Mouse (Mus musculus): ENCODE measurements around the gene Wdr25. TPM values are rescaled to one million over a fixed set of nuclear protein-coding genes. Genes with fewer than 3 reads are reported as not detected.

Gene Wdr25
- polyA plus RNA-seq, 1 experiment: 3.5 TPM

DNA sequence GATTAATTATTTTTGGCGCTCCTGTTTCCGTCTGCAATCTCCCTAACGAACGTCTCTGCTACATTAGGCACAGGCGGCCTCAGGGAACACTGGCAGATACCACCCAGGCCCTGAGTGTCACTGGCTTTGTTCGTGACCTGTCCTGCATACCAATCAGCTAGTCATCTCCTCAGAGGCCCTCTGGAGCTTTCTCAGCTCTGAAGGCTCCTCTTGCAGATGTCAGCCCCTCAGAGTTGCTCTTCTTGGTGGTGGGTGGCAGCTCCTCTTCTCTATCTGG is 89.2 kb downstream of the Wdr25 start:
- TF ChIP-seq CTCF (IDR thresholded peaks at IDR 0.05; ENCODE audit: control insufficient read depth, insufficient read depth, low read length): no peak
- no peak for TF ChIP-seq POLR2A (IDR thresholded peaks at IDR 0.05; ENCODE audit: borderline replicate concordance, control insufficient read depth, low read depth, low read length)
- 82% methylated on average over 6 of the region's 6 CpGs for WGBS
- Histone ChIP-seq H3K27ac (ENCODE audit: control insufficient read depth, insufficient read depth, low read depth, low read length, poor library complexity) (no peak overlapping the region), H3K4me3 (replicated peaks; ENCODE audit: control insufficient read depth, low read depth, low read length) (no peak overlapping the region), H3K4me1 (ENCODE audit: control insufficient read depth, insufficient read depth, low read length) (no peaks in the 10 kb centered on the region)

DNA sequence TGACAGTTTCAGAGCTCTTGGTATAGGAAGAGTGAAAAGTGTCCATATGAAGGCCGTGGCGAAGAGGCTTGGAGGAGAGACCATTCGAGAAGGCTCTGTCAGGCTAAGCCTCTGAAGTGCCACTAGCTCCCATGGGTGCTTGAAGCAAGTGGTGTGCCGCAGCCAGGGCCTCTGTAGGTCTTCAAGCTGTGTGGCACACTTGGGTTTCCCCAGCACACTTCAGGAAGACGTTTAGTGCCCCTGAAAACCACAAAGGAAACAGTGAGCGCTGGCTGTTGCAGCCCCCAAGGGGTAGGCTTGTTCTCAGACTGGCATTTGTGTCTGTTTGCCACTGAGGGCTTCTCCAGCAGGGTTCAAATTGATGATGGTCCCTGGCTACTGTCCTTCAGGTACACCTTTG is 90.1 kb downstream of the Wdr25 start:
- H3K27ac ChIP-seq (ENCODE audit: control insufficient read depth, insufficient read depth, low read depth, low read length, poor library complexity): no peak overlapping the region
- TF ChIP-seq CTCF (IDR thresholded peaks at IDR 0.05; ENCODE audit: control insufficient read depth, insufficient read depth, low read length) (no peak), POLR2A (IDR thresholded peaks at IDR 0.05; ENCODE audit: borderline replicate concordance, control insufficient read depth, low read depth, low read length) (no peak)
- 9% methylated on average over 6 of the region's 6 CpGs for WGBS
- no peaks in the 10 kb centered on the region for H3K4me1 ChIP-seq (ENCODE audit: control insufficient read depth, insufficient read depth, low read length)
- no peak overlapping the region for H3K4me3 ChIP-seq (replicated peaks; ENCODE audit: control insufficient read depth, low read depth, low read length)

DNA sequence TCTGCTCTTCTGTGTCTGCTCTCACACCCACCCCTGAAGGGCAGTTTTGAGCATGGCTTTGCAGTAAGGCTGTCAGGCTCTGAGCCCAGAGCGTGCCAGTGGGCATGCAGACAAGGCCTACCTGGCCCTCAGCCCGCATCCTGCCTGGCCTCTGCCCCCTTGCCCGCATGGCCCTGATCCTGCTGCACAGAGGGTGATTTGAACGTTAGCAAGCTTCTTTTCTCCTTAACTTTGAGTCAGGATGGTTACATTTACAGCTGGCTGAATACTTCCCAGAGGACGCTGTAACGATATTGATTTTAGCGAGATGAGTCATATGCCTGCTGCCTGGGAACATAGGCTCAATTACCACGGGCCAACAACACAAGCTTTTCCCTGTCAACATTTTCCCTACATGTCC is 91.0 kb downstream of the Wdr25 start:
- H3K4me1 ChIP-seq (ENCODE audit: control insufficient read depth, insufficient read depth, low read length): no peaks in the 10 kb centered on the region
- 89% methylated on average over 8 of the region's 8 CpGs for WGBS
- TF ChIP-seq CTCF (IDR thresholded peaks at IDR 0.05; ENCODE audit: control insufficient read depth, insufficient read depth, low read length): no peak
- TF ChIP-seq POLR2A (IDR thresholded peaks at IDR 0.05; ENCODE audit: borderline replicate concordance, control insufficient read depth, low read depth, low read length): no peak
- H3K4me3 ChIP-seq (replicated peaks; ENCODE audit: control insufficient read depth, low read depth, low read length): no peak overlapping the region
- H3K27ac ChIP-seq (ENCODE audit: control insufficient read depth, insufficient read depth, low read depth, low read length, poor library complexity): no peak overlapping the region

DNA sequence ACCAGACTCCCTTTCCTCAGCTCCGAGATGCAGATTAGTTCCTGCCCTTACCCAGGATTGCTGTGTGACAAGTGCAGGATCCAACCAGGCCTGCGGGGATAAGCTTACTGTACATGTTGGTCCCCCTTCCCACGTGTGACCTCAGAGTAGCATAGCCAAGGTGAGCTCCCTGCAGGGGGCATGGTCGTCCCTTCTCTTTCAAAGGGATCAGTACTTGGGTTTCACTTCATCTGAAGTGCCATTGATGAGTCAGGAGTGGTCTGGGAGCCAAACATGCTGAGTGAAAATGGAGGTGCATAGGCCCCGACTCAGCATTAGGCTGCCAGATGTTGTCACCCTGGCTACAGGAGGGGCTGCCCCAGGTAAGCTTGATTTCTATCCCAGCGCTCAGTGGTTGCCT is 91.6 kb downstream of the Wdr25 start:
- WGBS: 80% methylated on average over 6 of the region's 6 CpGs
- Histone ChIP-seq H3K27ac (ENCODE audit: control insufficient read depth, insufficient read depth, low read depth, low read length, poor library complexity) (no peak overlapping the region), H3K4me3 (replicated peaks; ENCODE audit: control insufficient read depth, low read depth, low read length) (no peak overlapping the region), H3K4me1 (ENCODE audit: control insufficient read depth, insufficient read depth, low read length) (no peaks in the 10 kb centered on the region)
- no peak for TF ChIP-seq CTCF (IDR thresholded peaks at IDR 0.05; ENCODE audit: control insufficient read depth, insufficient read depth, low read length)
- no peak for TF ChIP-seq POLR2A (IDR thresholded peaks at IDR 0.05; ENCODE audit: borderline replicate concordance, control insufficient read depth, low read depth, low read length)

DNA sequence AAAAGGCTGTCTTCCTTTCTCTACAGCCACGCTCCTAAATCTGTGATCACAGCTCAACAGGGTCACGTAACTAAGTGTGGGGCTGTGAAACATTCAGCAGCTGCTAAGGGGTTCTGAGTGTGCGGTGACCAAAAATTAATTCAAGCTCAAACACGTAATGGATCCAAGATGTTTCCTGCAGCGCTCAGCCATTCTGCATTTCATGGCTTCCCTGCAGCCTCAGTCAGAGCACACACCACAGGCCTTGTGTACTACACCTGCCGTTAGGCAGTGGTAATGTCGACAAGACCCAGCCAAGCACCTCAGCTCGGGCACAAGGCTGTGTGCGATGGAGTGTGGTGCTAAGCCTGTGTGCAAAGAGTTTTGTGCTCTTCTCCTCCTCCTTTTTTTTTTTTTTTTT is 94.0 kb downstream of the Wdr25 start:
- H3K4me3 ChIP-seq (replicated peaks; ENCODE audit: control insufficient read depth, low read depth, low read length): no peak overlapping the region
- no peak overlapping the region for H3K27ac ChIP-seq (ENCODE audit: control insufficient read depth, insufficient read depth, low read depth, low read length, poor library complexity)
- WGBS: 89% methylated on average over 9 of the region's 9 CpGs
- no peaks in the 10 kb centered on the region for H3K4me1 ChIP-seq (ENCODE audit: control insufficient read depth, insufficient read depth, low read length)
- TF ChIP-seq CTCF (IDR thresholded peaks at IDR 0.05; ENCODE audit: control insufficient read depth, insufficient read depth, low read length) (no peak), POLR2A (IDR thresholded peaks at IDR 0.05; ENCODE audit: borderline replicate concordance, control insufficient read depth, low read depth, low read length) (no peak)

DNA sequence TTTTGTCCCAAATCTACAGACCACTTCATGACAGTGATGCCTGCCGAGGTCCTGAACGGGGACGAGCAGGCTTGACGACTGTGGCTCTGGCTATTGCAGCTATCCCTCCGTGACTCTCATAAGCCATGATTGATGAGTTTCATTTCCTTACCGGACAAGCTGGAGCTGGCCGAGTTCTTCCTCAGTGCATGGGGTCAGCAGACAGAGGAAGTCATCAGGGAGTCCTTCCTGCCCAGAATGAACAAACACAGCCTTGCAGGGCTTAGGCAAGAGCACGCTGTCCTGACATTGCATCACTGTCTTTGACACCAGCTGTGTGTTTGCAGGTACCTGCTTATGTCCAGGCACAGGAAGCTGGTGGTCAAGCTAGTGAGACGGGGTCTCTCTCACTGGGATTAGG is 97.0 kb downstream of the Wdr25 start:
- H3K4me3 ChIP-seq (replicated peaks; ENCODE audit: control insufficient read depth, low read depth, low read length): no peak overlapping the region
- no peaks in the 10 kb centered on the region for H3K4me1 ChIP-seq (ENCODE audit: control insufficient read depth, insufficient read depth, low read length)
- TF ChIP-seq CTCF (IDR thresholded peaks at IDR 0.05; ENCODE audit: control insufficient read depth, insufficient read depth, low read length) (no peak), POLR2A (IDR thresholded peaks at IDR 0.05; ENCODE audit: borderline replicate concordance, control insufficient read depth, low read depth, low read length) (no peak)
- H3K27ac ChIP-seq (ENCODE audit: control insufficient read depth, insufficient read depth, low read depth, low read length, poor library complexity): no peak overlapping the region
- WGBS: 21% methylated on average over 9 of the region's 9 CpGs

DNA sequence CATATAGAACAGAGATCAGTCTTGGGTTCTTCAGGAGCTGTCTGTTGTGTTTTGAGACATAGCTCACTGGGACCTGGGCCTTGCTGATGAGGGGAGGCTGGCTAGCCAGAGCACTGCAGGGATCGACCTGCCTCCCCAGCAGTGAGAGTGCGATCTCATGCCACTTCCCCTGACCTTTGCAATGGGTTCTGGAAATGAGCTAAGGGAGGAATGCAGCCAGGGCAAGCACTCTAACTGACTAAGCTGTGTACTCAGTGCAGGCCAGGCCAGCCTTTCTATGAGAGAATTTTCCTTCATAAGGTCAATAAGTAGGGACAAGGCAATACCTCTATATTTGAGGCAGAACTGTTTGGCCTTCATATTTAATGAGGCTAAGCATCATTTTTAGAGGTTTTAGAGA is 99.6 kb downstream of the Wdr25 start:
- TF ChIP-seq POLR2A (IDR thresholded peaks at IDR 0.05; ENCODE audit: borderline replicate concordance, control insufficient read depth, low read depth, low read length) (no peak), CTCF (IDR thresholded peaks at IDR 0.05; ENCODE audit: control insufficient read depth, insufficient read depth, low read length) (no peak)
- H3K27ac ChIP-seq (ENCODE audit: control insufficient read depth, insufficient read depth, low read depth, low read length, poor library complexity): no peak overlapping the region
- H3K4me1 ChIP-seq (ENCODE audit: control insufficient read depth, insufficient read depth, low read length): no peaks in the 10 kb centered on the region
- WGBS: 70% methylated on average over 2 of the region's 2 CpGs
- no peak overlapping the region for H3K4me3 ChIP-seq (replicated peaks; ENCODE audit: control insufficient read depth, low read depth, low read length)

DNA sequence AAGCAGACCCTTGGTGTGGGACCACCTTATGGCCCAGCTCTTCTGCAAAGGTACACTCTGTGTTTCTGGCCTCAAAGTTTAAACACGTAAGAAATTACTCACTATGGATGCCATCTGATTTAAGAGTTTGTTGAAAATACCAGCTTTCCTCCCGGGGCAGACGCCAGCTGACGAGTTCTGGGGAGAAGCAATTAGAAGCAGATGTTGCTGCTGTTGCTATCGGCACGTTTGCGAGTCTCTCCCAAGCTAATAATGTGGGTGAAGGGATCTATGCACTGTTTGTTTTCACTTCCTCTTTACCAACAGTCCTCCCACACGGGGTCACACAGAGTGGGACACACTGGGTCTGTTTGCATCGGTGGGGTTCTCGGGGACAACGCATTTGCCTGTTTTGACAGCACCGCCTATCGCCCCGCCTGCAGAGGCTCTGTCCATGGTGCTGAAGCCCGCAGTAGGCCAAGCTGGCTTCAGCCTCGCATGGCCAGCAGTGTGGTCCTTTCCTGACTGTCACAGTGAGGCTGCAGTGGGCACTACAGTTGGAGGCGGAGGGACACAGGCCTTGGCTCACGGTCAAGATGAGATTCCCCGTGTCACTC is 101.1 kb downstream of the Wdr25 start:
- H3K4me1 ChIP-seq (ENCODE audit: control insufficient read depth, insufficient read depth, low read length): no peaks in the 10 kb centered on the region
- WGBS: 8% methylated on average over 19 of the region's 19 CpGs
- TF ChIP-seq CTCF (IDR thresholded peaks at IDR 0.05; ENCODE audit: control insufficient read depth, insufficient read depth, low read length) (no peak), POLR2A (IDR thresholded peaks at IDR 0.05; ENCODE audit: borderline replicate concordance, control insufficient read depth, low read depth, low read length) (no peak)
- H3K4me3 ChIP-seq (replicated peaks; ENCODE audit: control insufficient read depth, low read depth, low read length): no peak overlapping the region
- H3K27ac ChIP-seq (ENCODE audit: control insufficient read depth, insufficient read depth, low read depth, low read length, poor library complexity): no peak overlapping the region

DNA sequence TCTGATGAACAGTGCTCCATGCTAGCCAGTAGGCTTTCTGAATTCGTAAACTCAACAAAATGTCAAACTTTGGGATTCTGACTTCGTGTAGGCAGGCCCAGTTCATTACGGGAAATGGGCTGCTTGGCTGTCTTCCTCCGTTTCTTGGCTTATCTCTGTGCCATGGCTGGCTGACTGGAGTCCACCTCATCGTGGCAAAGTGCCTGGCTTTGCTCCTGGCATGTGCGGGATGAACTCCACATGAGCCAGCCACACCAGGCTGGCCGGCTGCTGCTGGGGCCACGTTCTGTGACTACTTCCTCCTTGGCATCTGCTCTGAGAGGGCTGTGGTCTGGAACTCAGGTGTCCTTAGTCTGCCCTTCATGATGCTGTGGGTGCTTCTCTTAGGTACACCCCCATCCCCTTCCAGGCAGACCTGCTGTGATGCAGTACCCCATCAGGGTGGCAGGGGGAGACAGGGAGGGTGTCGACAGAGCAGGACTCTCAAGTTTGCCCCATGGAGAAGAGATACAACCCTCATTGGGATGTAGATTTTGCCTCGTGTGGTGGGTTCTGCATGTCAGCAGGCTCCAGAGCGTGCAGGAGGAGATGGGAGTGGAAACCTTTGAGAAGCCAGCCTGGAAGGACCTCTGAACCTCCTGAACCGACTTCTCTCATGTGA is 102.7 kb downstream of the Wdr25 start:
- TF ChIP-seq POLR2A (IDR thresholded peaks at IDR 0.05; ENCODE audit: borderline replicate concordance, control insufficient read depth, low read depth, low read length): no peak
- TF ChIP-seq CTCF (IDR thresholded peaks at IDR 0.05; ENCODE audit: control insufficient read depth, insufficient read depth, low read length): no peak
- 73% methylated on average over 12 of the region's 12 CpGs for WGBS

More for the DNA sequence above, 102.7 kb downstream of the Wdr25 start:
- H3K4me1 ChIP-seq (ENCODE audit: control insufficient read depth, insufficient read depth, low read length): no peaks in the 10 kb centered on the region
- no peak overlapping the region for H3K27ac ChIP-seq (ENCODE audit: control insufficient read depth, insufficient read depth, low read depth, low read length, poor library complexity)
- H3K4me3 ChIP-seq (replicated peaks; ENCODE audit: control insufficient read depth, low read depth, low read length): no peak overlapping the region

Data from bone marrow, adult 2 months (tissue).